Mouse (Mus musculus): ENCODE results near the gene Bclaf1. TPM values are rescaled to one million over a fixed set of nuclear protein-coding genes. Genes with fewer than 3 reads are reported as not detected.

Gene Bclaf1
- 51.2 and 59.3 TPM in 2 replicates for polyA plus RNA-seq (2015; fragmentation: Nextera tagmentation; extraction: Ambion mirVana)

GRCm38 (mm10) chr10:20311918-20312735 is at the start of gene Bclaf1:
Gene Bclaf1, plus strand, starts transcription at chr10:20312469.

GRCm38 (mm10) chr10:20347285-20348214 is 35.3 kb downstream of the Bclaf1 start, which contains the start of gene Mtfr2:
Gene Mtfr2, plus strand, starts transcription at chr10:20347770.

Small RNA genes lying within 50 kb of the gene (microRNA-seq; reads per million reads assigned to microRNA genes)
- gene Mir6413, result not detected

Other genes with a start within 250 kb of the Bclaf1 start
- 6.3 and 7.7 TPM in 2 replicates for gene Map7, start 164.0 kb upstream of the Bclaf1 start, polyA plus RNA-seq (2015; fragmentation: Nextera tagmentation; extraction: Ambion mirVana)
- gene Mtfr2, start 35.3 kb downstream of the Bclaf1 start, polyA plus RNA-seq (2015; fragmentation: Nextera tagmentation; extraction: Ambion mirVana), result 0.50 and 0.94 TPM in 2 replicates